Mouse (Mus musculus) midbrain, embryonic 11.5 days (tissue): ENCODE data around the gene Pik3r6. TPM values are rescaled to one million over a fixed set of nuclear protein-coding genes. Genes with fewer than 3 reads are reported as not detected.

Experiments
- ATAC-seq: fragments of 200-750 bp; cut with Nextera tagmentation; 2 replicates; pipeline ENCODE4 v1.8.0; 2017; ENCODE audit warnings: moderate TSS enrichment, moderate library complexity; ENCODE audit not compliant: low FRiP score
- DNase-seq: peaks from one replicate; pipeline ENCODE4 v3.0.0; 2015; ENCODE audit warnings: low spot score; ENCODE audit errors: missing footprints
- H3K27ac ChIP-seq: fragments of 300-500 bp; sonication (generic); 2 replicates; pipeline ENCODE4 v1.5.1; 2014; ENCODE audit warnings: low read depth, low read length
- H3K27me3 ChIP-seq: fragments of 300-500 bp; sonication (generic); 2 replicates; pipeline ENCODE4 v1.6.1; 2014; ENCODE audit warnings: mild to moderate bottlenecking, low read length, moderate library complexity, mixed read lengths; ENCODE audit not compliant: control insufficient read depth, insufficient read depth
- H3K36me3 ChIP-seq: fragments of 300-500 bp; sonication (generic); 2 replicates; pipeline ENCODE4 v1.6.1; 2014; ENCODE audit warnings: mild to moderate bottlenecking, low read length, moderate library complexity, mixed read lengths; ENCODE audit not compliant: control insufficient read depth, insufficient read depth
- H3K4me1 ChIP-seq: fragments of 300-500 bp; sonication (generic); 2 replicates; pipeline ENCODE4 v1.6.1; 2014; ENCODE audit warnings: low read length; ENCODE audit not compliant: control insufficient read depth, insufficient read depth
- H3K4me2 ChIP-seq: fragments of 300-500 bp; sonication (generic); 2 replicates; pipeline ENCODE4 v1.6.1; 2014; ENCODE audit warnings: mild to moderate bottlenecking, moderate library complexity
- H3K4me3 ChIP-seq: fragments of 300-500 bp; sonication (generic); 2 replicates; pipeline ENCODE4 v1.5.1; 2014; ENCODE audit warnings: low read depth, low read length
- H3K9ac ChIP-seq: fragments of 300-500 bp; sonication (generic); 2 replicates; pipeline ENCODE4 v1.6.1; 2014; ENCODE audit warnings: low read length
- H3K9me3 ChIP-seq: fragments of 300-500 bp; sonication (generic); 2 replicates; pipeline ENCODE4 v1.6.1; 2016; ENCODE audit warnings: low read length; ENCODE audit not compliant: control insufficient read depth
- whole genome bisulfite sequencing: fragments of 180-500 bp; shearing (Covaris S2); extraction: QIAGEN DNeasy Blood & Tissue Kit; methylation state at CpG from one replicate; pipeline ENCODE4 v1.1.7; 2014; 5-methylcytosine and 5-hydroxymethylcytosine counted together
- polyA plus RNA-seq: library from polyadenylated mRNA; unstranded; fragments of >200 nt; fragmentation: Nextera tagmentation; extraction: Ambion mirVana; gene quantifications from 2 replicates; pipeline ENCODE4 v1.2.1, GENCODE M21; 2014

Pik3r6 gene
- polyA plus RNA-seq, 1 experiment from 2014 or later = 0.98 TPM

DNA sequence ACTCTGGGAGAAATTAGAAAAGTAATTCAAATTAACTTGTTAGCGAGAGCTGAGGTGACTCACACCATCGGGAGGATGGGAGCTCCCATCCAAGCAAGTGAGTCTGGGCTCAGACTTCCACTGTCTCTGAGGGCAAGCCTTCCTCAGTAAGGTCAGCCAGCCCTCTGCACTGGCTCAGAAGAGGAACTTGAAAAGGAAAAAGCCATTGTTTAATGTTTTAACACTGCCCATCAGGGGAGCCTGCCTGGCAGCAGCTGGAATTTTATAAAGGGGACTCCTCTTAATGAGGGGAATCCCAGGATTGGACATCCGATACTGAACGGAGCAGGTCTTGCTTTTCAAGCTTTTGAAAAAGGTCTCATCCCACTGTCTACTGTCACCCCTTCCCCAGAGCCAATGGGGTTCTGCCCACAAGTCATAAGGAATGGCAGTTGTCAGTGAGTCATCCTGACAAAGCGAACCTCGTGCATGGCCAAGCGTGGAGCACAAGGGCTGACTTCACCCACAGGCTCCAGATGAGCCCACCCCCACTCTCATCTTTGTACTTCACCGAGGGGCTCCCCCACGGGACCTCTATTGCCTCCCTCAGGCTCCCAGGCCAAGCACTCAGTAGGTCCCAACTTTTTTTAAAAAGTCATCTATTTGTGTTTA, 34.7 kb upstream of the Pik3r6 start:
- Histone ChIP-seq H3K4me3 (no peak overlapping the region), H3K9me3 (no peaks in the 10 kb centered on the region), H3K9ac (no peak overlapping the region), H3K4me2 (no peak overlapping the region), H3K36me3 (no peaks in the 10 kb centered on the region), H3K27ac (no peak overlapping the region), H3K27me3 (no peaks in the 10 kb centered on the region), H3K4me1 (no peaks in the 10 kb centered on the region)
- DNase-seq = no peak
- WGBS = 68% methylated on average over 9 of the region's 9 CpGs
- ATAC-seq = no peak

GRCm38 (mm10) chr11:68468886-68469285, 33.9 kb upstream of the Pik3r6 start:
- DNase-seq = no peak
- no peaks in the 10 kb centered on the region for H3K27me3 ChIP-seq
- no peaks in the 10 kb centered on the region for H3K9me3 ChIP-seq

DNA sequence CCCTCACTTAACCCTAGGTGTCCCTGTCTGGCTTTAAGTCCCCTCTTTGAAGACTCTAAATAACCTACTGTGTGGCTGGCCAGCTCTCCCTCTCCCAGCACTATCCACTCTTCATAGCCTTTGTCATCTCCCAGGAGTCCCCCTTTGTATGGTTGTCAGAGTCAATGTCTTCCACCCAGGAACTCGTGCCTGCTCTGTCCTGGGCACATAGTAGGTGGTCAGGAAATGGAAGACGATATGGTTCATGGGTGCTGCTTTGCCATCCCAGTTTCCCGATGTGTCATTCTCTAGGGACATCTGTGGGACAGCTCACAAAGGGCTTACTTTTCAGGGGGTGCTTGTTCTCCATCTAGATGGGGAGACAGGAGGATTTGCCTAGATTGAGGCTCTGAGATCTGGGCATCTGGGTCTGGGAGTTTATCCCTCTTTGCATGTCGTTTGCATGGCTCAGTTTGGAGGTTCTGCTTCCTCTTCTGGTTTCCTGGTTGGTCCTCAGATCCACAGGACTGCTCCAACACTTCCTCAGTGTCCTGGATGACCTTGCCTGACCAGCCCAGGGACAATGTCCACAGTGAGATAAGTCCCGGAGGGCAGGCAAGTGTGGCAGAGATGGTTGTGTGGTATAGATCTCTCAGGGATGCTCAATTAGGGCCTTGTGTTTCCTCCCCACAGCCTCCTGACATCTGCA, 30.5 kb upstream of the Pik3r6 start:
- Histone ChIP-seq H3K4me3 (no peak overlapping the region), H3K9ac (no peak overlapping the region), H3K36me3 (no peaks in the 10 kb centered on the region), H3K9me3 (no peaks in the 10 kb centered on the region), H3K4me1 (no peaks in the 10 kb centered on the region), H3K4me2 (no peak overlapping the region), H3K27ac (no peak overlapping the region), H3K27me3 (no peaks in the 10 kb centered on the region)
- WGBS = 84% methylated on average over 5 of the region's 5 CpGs
- no peak for ATAC-seq
- DNase-seq = no peak

More at GRCm38 (mm10) chr11:68468886-68469285, 33.9 kb upstream of the Pik3r6 start:
- Histone ChIP-seq H3K4me2 (no peak overlapping the region), H3K4me3 (no peak overlapping the region), H3K4me1 (no peaks in the 10 kb centered on the region), H3K36me3 (no peaks in the 10 kb centered on the region), H3K27ac (no peak overlapping the region), H3K9ac (no peak overlapping the region)
- no peak for ATAC-seq
- 88% methylated on average over 4 of the region's 4 CpGs for WGBS

DNA sequence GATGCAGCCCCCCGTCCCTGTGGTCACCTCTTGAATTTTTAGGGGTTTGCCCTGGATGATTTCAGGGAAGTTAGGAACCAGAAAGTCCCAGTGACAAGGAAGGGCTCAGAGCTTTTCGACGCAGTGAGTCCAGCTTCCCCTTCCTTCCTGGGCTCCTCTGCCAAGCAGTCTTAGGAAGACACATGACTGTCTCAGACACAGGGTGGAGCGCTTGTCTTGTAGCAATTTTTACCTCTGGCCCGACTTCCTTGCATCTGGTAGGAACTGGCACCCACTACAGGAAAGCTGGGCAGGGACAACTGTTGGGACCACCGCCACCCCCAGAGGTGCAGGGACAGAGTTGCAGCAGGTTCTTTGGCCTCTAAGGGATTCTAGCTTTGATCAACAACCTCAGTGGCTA, 28.2 kb upstream of the Pik3r6 start:
- no peak overlapping the region for H3K4me3 ChIP-seq
- H3K9me3 ChIP-seq = no peaks in the 10 kb centered on the region
- DNase-seq (no peak), ATAC-seq (no peak)
- H3K36me3 ChIP-seq = no peaks in the 10 kb centered on the region
- H3K27ac ChIP-seq = no peak overlapping the region
- no peak overlapping the region for H3K9ac ChIP-seq
- no peaks in the 10 kb centered on the region for H3K27me3 ChIP-seq
- no peaks in the 10 kb centered on the region for H3K4me1 ChIP-seq
- 86% methylated on average over 6 of the region's 6 CpGs for WGBS
- no peak overlapping the region for H3K4me2 ChIP-seq

GRCm38 (mm10) chr11:68475676-68476075, 27.1 kb upstream of the Pik3r6 start:
- no peaks in the 10 kb centered on the region for H3K9me3 ChIP-seq
- ATAC-seq (no peak), DNase-seq (no peak)
- no peaks in the 10 kb centered on the region for H3K36me3 ChIP-seq
- H3K27me3 ChIP-seq = no peaks in the 10 kb centered on the region
- WGBS = 90% methylated on average over 7 of the region's 7 CpGs
- H3K9ac ChIP-seq = no peak overlapping the region
- no peak overlapping the region for H3K4me3 ChIP-seq
- no peaks in the 10 kb centered on the region for H3K4me1 ChIP-seq
- H3K4me2 ChIP-seq = no peak overlapping the region
- H3K27ac ChIP-seq = no peak overlapping the region

- Histone ChIP-seq H3K4me2 (no peak overlapping the region), H3K4me3 (no peak overlapping the region), H3K4me1 (no peaks in the 10 kb centered on the region), H3K27ac (no peak overlapping the region), H3K27me3 (no peaks in the 10 kb centered on the region), H3K9ac (no peak overlapping the region), H3K36me3 (no peaks in the 10 kb centered on the region), H3K9me3 (no peaks in the 10 kb centered on the region)
- DNase-seq (no peak), ATAC-seq (no peak)
- WGBS = 87% methylated on average over 6 of the region's 6 CpGs
Observed at GRCm38 (mm10) chr11:68477661-68478060, 25.2 kb upstream of the Pik3r6 start.

- Histone ChIP-seq H3K9ac (no peak overlapping the region), H3K27me3 (no peaks in the 10 kb centered on the region), H3K9me3 (no peaks in the 10 kb centered on the region), H3K27ac (no peak overlapping the region), H3K4me1 (no peaks in the 10 kb centered on the region), H3K4me2 (no peak overlapping the region), H3K36me3 (no peaks in the 10 kb centered on the region), H3K4me3 (no peak overlapping the region)
- ATAC-seq (no peak), DNase-seq (no peak)
- 89% methylated on average over 3 of the region's 3 CpGs for WGBS
Observed at GRCm38 (mm10) chr11:68478574-68478981, 24.2 kb upstream of the Pik3r6 start.

DNA sequence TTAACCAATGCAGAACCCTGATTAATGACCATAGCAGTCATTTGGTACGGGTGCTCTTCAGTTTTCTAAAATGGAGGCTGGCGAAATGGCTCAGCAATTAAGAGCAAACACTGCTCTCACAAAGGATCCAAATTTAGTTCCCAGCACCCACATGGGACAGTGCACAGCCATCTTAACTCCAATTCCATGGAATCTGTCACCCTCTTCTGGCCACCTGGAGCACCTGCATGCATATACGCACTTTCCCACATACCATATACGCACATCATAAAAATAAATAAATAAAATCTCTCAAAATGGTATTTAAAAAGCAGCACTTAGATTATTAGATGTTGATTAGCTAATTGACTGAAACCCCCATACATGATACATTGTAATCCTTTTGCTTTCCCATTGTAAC, 22.2 kb upstream of the Pik3r6 start:
- no peak for ATAC-seq
- H3K36me3 ChIP-seq = no peaks in the 10 kb centered on the region
- H3K4me3 ChIP-seq = no peak overlapping the region
- no peak overlapping the region for H3K4me2 ChIP-seq
- DNase-seq = no peak
- no peak overlapping the region for H3K9ac ChIP-seq
- WGBS = 94% methylated on average over 4 of the region's 4 CpGs
- H3K9me3 ChIP-seq = no peaks in the 10 kb centered on the region
- no peaks in the 10 kb centered on the region for H3K4me1 ChIP-seq
- no peaks in the 10 kb centered on the region for H3K27me3 ChIP-seq
- no peak overlapping the region for H3K27ac ChIP-seq

- H3K4me1 ChIP-seq = no peaks in the 10 kb centered on the region
- H3K27ac ChIP-seq = no peak overlapping the region
- no peaks in the 10 kb centered on the region for H3K27me3 ChIP-seq
- H3K9ac ChIP-seq = no peak overlapping the region
- H3K4me3 ChIP-seq = no peak overlapping the region
- H3K4me2 ChIP-seq = no peak overlapping the region
- no peaks in the 10 kb centered on the region for H3K9me3 ChIP-seq
- no peaks in the 10 kb centered on the region for H3K36me3 ChIP-seq
- DNase-seq (no peak), ATAC-seq (no peak)
Observed at GRCm38 (mm10) chr11:68482001-68482400, 20.8 kb upstream of the Pik3r6 start.
